Mouse (Mus musculus) liver (tissue): ENCODE data around the gene 1110012L19Rik.
"Not testable (repeated sequence)": the region's sequence is repeated elsewhere in the genome, so short reads cannot be mapped to it uniquely, and the experiment has no call there.

Experiments
- DNase-seq: peaks from one replicate; pipeline ENCODE4 v3.0.0-alpha.2; 2020; ENCODE audit warnings: mixed read lengths

The 1110012L19Rik gene

GRCm38 (mm10) chrX:70385276-70385961, at the start of gene 1110012L19Rik:
Gene 1110012L19Rik, plus strand, starts transcription at chrX:70385877.
- peak; percentile 70 for DNase-seq

- DNase-seq, result no peak
These were observed 22.7 kb upstream of the 1110012L19Rik start for GRCm38 (mm10) chrX:70362985-70363384.

- DNase-seq, result no peak
These were observed 22.2 kb upstream of the 1110012L19Rik start for GRCm38 (mm10) chrX:70363446-70363845.

GRCm38 (mm10) chrX:70364202-70364601, 21.5 kb upstream of the 1110012L19Rik start:
- DNase-seq, result no peak

GRCm38 (mm10) chrX:70364661-70365613, 20.7 kb upstream of the 1110012L19Rik start, which contains the start of gene Ids:
Gene Ids, minus strand, starts transcription at chrX:70365084.
- DNase-seq, result peak; percentile 88

GRCm38 (mm10) chrX:70369758-70370157, 15.9 kb upstream of the 1110012L19Rik start:
- DNase-seq, result not testable (repeated sequence)

- not testable (repeated sequence) for DNase-seq
These were observed 11.1 kb upstream of the 1110012L19Rik start for GRCm38 (mm10) chrX:70374469-70375110.

GRCm38 (mm10) chrX:70384917-70385275, 781 bp upstream of the 1110012L19Rik start:
- no peak for DNase-seq

- DNase-seq, result no peak
These were observed 280 bp downstream of the 1110012L19Rik start for GRCm38 (mm10) chrX:70385962-70386351.

- DNase-seq, result not testable (repeated sequence)
These were observed 7.0 kb downstream of the 1110012L19Rik start for GRCm38 (mm10) chrX:70392636-70393035.

GRCm38 (mm10) chrX:70425473-70425872, 39.8 kb downstream of the 1110012L19Rik start:
- DNase-seq, result not testable (repeated sequence)
